Mouse (Mus musculus): Measurements from ENCODE around the gene Abcg4.

Abcg4 gene

DNA sequence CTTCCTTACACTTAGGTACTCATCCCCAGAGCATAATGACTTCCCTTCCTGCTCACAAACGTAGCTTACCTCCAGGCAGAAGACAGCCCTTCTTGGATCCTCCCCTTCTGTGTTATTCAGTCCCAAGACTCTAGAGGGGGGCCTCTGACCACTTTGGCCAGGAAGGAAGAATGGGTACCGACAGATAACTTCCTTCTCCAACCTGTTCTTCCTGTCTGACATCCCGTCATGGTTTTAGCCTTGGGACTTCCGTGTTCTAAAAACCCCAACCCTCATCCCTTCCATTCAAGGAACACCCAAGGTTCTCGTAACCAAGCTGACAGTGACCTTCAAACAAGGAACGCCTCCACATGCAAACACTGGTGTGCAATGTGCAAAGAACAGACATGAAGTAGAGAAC is 20.0 kb downstream of the Abcg4 start, which contains the start of gene Nlrx1:
TSS of gene Nlrx1 (minus strand) at position 168 of the 400 bp plus-strand sequence.
- DNase-seq = peak in 1 of 2 experiments; percentile 46

GRCm38 (mm10) chr9:44268027-44268360 is 20.4 kb downstream of the Abcg4 start:
- DNase-seq = peak; percentile 91 to 94

DNA sequence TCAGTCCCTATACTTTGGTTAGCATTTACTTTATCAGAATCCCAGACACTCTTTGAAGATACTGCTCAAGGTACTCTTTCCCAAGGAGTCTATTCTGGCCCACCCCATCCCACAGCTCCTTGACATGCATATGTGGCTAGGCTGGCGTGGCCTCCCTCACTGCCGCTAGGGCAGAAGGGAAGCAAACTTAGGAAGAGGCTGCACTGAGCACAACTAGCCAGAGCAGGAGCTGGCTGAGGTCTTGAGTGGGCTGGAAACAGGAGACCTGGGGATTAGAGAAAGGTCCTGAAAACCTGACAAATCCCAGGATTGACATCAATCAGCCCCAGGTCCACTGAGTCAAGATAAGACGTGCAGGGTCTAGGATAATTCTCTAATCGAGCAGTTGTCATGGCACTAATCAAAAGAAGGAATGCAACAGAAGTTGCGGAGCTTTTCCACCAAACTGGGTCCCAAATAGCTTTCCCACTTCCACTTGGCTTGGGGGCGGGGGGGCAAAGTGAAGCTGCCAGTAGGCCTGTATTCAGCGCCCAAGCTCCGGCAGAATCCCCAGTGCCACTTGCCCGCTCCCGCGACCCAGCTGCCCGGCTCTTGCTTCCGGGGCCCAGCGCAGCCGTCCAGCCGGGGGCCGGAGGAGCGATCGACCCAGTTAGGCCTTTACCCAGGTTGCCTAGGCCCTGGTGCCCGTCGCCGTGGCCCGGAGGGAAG is 20.9 kb downstream of the Abcg4 start:
- DNase-seq = peak; percentile 26 to 39

DNA sequence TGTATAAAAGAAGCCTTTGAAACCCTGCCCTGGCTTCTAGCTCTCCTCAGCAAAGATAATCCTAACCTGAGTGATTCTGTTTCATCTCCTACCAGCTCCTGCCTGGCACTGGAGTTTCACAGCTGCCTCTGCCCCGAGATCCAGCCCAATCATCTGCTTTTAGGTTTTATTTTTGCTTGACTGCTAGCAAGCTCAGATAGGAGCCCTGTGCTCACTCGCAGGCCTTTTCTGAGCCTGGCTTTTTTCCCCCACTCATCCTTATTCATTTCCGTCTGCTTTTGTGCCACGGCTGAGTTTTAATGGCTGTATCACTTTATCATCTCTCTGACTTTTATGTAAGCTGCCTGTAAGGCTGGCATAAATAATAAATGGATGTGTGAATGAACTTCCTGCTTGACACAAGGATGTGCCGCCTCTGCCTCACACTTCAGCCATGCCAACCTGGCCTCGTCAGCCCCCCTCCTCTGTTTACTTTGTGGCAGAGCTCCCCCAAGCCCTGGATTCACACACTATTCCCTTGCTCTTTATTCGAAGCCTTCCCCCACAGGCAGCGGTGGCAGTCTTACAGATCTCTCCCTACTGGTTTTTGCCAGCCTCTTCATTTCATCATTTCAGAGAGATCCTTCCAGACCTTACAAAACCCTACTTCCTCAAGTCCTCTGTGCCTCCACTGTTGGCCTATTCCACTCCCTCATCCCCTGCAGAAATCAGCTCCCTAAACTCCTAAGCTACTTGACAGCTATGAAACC is 21.8 kb downstream of the Abcg4 start:
- no peak for DNase-seq

GRCm38 (mm10) chr9:44261388-44261787 is 27.0 kb downstream of the Abcg4 start:
- no peak for DNase-seq

GRCm38 (mm10) chr9:44259014-44259413 is 29.4 kb downstream of the Abcg4 start:
- no peak for DNase-seq

DNA sequence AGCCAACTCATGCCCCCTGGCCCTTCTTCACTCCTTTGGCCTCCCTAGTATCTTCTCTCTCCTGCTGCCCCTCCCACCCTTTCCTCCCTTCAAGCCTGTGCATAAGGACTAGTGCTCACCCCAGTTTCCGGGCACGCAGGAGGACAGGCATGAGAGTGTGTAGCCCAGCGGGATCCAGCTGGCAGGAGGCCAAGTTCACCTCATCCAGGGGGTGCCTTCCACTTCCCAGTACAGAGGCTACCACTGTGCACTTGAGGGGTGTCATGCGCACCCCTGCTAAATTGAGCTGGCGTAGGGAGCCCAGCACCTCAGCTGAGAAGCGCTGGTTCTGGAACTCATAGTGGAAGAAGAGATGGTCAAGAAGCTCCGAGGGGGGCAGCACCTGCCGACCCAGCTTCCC is 32.2 kb downstream of the Abcg4 start:
- DNase-seq = no peak

DNA sequence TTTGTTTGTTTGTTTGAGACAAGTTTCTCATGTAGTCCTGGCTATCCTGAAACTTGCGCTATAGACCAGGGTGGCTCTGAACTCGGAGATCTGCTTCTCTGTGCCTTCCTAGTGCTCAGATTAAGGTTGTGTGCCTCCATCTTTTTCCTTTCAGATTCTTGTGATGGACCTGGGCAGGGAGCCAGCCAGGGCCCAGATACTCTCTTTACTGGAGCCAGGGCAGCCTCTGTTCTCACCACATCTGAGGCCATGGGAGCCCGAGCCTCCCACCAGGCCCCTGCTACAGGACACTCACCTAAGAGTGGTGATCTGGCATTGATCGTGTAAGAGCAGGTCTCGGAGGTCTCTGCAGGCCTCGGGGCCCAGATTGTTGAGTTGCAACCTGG is 33.3 kb downstream of the Abcg4 start:
- DNase-seq = no peak

DNA sequence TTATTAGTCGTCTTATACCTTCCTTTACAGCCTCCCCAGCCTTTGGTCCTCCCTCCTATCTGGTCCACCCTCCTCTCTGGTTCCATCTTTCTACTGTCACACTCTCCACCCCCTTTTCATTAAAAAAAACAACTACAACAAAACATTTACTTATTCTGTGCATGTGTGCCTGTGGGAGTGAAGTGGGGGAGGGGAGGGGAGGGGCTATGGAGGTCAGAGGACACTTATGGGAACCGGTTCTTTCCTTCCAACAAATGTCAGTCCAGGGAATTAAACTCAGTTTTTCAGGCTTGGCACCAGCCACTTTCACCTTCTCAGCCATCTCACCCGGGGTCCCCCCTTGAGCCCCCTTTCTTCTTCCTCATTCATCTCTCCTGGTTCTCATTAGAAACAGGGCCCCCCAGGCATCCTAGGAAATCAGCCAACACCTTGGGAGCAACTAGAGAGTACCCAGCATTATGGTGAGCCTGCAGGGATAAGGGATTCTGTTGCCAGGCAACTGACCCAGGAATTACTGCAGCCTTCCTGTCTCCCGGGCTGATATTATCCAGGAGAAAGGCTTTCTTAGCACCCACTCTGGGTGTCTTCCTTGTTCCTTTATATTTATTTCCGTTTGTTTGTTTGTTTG is 33.8 kb downstream of the Abcg4 start:
- no peak for DNase-seq

DNA sequence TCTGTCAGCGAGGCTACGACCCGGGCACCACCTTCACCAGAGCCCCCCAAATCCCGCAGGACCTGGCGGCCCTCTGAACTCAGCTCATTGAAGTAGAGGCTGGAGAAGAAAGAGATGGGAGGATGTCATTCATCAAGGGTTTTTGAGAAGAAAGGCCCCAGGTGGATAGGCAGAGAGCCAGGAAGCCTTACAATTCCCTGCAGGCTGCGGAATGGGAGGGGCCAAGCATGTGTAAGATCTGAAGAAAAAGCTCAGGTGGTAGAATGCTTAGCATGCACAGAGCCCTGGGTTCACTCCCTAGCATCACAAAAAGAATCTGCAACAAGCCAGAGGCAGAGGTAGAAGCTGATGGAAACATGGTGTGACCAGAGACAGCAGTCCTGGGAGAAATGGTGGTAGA is 35.0 kb downstream of the Abcg4 start:
- no peak for DNase-seq

DNA sequence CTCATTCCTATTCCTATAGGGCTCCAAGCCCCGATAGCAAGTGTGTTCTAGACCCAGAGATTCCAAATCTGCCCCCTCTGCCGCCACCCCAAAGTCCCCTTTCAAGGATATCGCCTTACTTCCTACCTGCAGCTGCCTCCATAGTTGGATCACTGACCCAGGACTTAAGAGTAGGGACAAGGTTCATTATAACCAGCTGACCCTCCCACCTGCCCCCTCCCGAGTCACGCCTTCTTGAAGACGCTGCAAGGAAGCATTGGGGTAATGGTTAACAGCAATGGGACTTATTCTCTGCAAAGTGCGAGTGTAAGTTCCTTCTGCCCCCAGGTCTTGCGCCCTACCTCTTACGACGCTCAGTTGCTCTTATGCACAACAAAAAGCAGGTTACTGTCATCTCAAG is 37.1 kb downstream of the Abcg4 start, which contains the start of gene Pdzd3:
TSS of gene Pdzd3 (minus strand) at position 158 of the 400 bp plus-strand sequence.
- no peak for DNase-seq

DNA sequence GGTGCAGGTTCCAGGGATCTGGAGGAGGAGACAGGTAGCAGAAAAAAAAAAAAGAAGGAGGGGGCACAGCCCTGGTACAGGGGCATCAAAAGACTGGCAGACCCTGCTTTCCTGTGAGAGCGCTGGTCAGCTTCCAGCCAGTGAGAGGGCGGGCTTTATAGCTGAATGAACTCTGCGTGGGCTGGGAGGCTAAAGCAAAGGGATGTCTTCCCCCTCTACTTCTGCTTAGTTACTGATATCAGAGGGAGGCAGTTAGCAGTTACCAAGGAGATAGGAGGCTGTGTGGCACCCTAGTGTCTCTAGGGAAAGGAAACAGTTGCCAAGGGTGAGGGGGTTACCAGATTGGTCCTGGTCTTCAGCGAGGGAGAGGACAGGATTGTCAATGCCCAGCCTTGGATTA is 38.0 kb downstream of the Abcg4 start:
- DNase-seq = no peak

- peak; percentile 57 to 64 for DNase-seq
Observed at GRCm38 (mm10) chr9:44249181-44250146, 39.0 kb downstream of the Abcg4 start.

DNA sequence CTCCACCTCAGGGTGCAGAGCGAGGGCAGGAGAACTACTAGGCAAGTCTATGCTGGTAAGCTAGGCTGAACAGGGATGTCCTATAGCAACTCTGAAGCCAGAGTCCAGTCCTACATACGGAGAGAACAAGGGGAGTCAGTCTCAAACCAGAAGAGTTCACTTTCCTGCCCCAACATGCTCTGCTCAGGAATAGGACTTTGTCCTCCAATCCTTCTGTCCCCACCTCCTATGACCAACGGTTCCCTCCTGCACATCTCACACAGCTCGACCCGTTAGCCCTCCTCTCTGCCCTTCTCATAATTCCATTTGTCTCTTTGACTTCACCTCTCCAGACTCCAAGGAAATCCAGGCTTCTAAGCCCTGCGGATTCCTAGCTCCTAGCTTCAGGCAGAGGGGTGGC is 40.5 kb downstream of the Abcg4 start:
- no peak for DNase-seq

DNA sequence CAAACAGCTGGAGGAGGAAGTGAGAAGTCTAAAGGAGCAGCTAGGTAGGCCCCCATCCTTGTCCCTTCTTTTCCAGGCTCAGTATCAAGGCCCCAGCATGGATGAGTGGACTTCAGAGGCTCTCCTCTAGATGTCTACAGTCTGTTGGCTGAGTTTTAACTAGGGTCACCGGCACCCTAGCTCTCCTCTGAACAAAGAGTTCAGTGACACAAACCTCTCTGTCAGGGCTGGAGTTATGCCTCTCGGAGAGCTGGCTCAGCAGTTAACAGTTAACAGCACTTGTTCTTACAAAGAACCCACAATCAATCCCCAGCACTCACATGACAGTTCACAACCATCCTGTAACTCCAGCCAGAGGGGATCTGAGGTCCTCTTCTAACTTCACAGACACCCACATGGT is 44.8 kb downstream of the Abcg4 start:
- no peak for DNase-seq

DNA sequence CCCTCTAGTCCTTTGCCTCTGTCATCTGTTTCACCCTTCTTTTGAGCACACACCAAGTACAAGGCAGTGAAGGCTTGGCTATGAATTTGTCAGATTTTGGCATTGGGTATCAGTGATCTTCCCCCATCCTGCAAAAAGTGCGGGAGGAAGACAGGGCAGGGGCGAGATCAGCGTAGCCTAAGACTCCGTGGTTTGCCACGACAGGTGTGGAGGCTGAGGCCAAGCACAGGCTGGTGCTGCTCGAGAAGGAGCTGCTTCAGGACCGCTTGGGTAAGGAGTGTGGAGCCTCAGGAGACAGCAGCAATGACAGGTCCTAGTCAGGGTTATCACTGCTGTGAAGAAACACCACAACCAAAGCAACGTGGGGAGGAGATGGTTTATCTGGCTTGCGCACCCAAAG is 47.0 kb downstream of the Abcg4 start:
- DNase-seq = no peak

- peak in 1 of 2 experiments; percentile 21 for DNase-seq
Observed at GRCm38 (mm10) chr9:44240911-44241310, 47.5 kb downstream of the Abcg4 start.

GRCm38 (mm10) chr9:44240399-44240798 is 48.0 kb downstream of the Abcg4 start, which contains the start of gene Ccdc153:
Gene Ccdc153 (plus strand): TSS chr9:44240676.
- peak in 1 of 2 experiments; percentile 43 for DNase-seq

DNA sequence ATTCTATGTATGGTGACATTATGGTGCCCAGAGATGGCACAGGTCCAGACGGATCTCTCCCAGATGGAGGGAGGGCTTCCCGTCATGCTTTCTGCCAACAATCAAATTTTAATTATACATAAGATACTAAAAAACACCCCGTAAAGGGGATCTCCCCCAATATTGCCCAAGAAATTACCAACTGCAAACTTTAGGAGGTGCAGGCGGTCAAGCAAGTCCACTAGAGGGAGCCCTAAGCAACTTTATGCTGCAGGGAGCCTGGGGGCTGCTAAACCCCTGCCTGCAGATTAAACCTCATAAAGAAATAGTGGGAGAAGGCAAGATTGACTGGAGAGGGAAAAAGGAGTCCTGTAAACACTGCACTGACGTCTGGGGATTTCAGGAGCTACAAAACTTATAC is 49.0 kb downstream of the Abcg4 start:
- peak in 1 of 2 experiments; percentile 39 for DNase-seq

DNA sequence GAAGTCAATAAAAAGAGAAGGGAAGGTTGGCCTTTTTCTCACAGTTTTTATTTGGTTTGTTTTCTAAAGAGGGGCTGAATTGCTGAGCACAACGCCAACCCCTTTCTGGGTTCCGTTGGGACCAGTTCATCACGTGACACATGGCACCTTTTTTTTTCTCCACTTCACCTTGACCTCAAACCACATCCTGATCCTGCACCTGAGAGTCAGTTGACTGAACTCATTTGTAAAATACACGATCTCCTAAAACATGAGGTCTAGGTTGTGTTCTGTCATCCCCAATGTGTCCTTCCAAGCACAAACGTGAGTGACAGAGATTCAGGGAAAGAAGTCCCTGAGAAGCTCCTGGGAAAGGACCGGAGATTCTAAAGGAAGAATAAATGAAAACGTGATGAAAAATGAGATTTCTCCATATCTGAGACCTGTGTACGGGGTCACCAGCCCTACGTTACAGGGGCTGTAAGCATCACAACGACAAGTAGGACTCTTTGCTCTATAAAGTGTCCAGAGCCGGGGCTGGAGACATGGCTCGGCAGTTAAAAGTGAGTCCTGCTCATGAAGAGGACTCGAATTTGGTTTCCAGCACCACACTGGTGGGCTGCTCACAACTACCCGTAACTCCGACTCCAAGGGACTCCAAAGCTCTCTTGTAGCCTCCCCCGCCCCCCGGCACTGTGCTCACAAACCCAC is 49.8 kb downstream of the Abcg4 start:
- DNase-seq = no peak

DNA sequence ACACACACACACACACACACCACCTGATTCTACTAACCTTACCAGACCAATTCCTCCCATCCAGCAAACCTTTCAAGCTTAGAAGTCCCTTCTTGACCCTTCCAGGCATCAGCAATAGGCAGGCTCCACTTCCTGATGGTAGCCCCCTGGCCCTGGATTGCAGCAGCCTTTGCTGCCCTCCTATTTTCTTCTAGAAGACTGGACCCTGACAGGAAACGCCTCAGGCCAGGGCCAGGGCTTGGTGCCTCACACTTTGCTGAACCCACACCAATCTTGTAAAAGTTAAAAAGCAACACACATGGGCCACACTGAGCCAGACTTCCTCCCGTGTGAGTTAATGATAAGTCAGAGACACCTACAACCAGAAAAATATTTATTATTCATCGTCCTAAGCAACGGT is 51.3 kb downstream of the Abcg4 start:
- no peak for DNase-seq

- no peak for DNase-seq
Observed at GRCm38 (mm10) chr9:44236601-44237000, 51.8 kb downstream of the Abcg4 start.

Measured in lung, adult 18-20 months (tissue).